Mouse (Mus musculus): ENCODE measurements around the gene Cd300lf. TPM values are rescaled to one million over a fixed set of nuclear protein-coding genes. Genes with fewer than 3 reads are reported as not detected.

Cd300lf gene
- 1.2 and 1.6 TPM in 2 replicates for polyA plus RNA-seq (2015; fragmentation: Nextera tagmentation; extraction: Ambion mirVana)

DNA sequence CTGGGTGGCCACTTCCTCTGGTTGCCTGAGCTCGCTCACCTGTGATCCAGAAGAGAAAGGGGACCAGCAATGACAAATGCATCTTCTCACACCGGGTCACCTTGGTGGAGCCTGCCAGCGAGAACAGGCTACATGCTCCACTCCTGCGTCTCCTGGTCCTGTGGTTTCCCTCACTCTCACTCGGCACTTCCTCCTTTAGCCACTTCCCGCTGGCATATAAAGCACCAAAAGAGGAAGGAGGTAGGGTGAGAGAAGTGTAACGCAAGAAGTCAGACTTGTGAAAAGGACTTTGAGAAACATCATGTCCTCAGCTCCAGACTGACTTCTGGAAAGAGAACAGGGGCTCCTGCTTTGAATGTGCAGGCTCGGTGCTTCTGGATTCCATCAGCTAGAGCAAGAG, at the start of gene Cd300lf:
Gene Cd300lf (minus strand): TSS at position 193 of the 400 bp plus-strand sequence.
- Histone ChIP-seq H3K27me3 (replicated peaks; ENCODE audit: control insufficient read depth, insufficient read depth, low read length) (no peaks in the 10 kb centered on the region), H3K4me3 (ENCODE audit: low read length) (no peak within 1 kb of the TSS), H3K4me1 (ENCODE audit: control insufficient read depth, insufficient read depth, low read length) (no peaks in the 10 kb centered on the region), H3K27ac (ENCODE audit: low read length) (no peak within 1 kb of the TSS), H3K9ac (ENCODE audit: low read depth, low read length) (no peak within 1 kb of the TSS), H3K4me2 (ENCODE audit: low read depth, low read length) (no peak within 1 kb of the TSS), H3K9me3 (ENCODE audit: control insufficient read depth, low read length) (no peaks in the 10 kb centered on the region), H3K36me3 (ENCODE audit: control insufficient read depth, insufficient read depth, low read length) (no peaks in the 10 kb centered on the region)
- ATAC-seq = no peak
- WGBS = 75% methylated on average over 8 of the region's 8 CpGs

DNA sequence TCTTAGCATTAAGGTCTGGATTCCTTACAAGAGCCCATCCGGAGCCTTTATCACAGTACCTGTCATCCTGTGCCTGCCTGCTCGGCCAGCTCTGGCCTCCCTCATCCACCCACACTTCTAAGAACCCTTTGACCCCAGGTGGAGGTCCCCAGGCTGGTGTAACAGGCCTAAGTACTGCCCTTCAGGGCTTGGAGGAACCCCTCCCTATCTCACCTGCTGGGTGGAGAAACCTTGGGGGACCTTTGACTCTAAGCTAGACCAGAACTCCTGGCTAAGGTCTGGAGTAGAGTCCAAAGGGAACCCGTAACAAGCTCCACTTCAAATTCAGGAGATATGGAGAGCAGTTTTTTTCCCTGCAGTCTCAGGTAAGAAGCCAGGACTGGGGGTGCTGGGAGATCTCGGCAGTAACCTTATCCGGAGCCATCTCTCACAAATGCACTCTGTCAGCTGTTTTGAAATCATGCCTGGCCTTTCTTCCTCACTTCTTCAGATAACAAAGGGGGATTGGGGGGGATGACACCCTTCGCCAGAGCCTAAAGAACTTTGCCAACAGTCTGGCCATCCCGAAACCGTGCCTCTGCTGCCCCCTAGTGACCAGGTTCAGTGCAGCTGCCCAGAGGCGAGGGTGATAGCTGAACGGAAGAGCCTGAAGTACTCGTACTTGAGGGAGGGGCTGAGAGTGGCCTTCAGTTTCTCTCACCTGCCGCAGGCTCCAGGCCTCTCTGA, 48.3 kb upstream of the Cd300lf start:
- Histone ChIP-seq H3K9ac (ENCODE audit: low read depth, low read length) (0 out of 2 replicates have a peak overlapping the region, but pooled peaks have one; percentile 1), H3K4me3 (ENCODE audit: low read length) (no peak overlapping the region), H3K4me1 (ENCODE audit: control insufficient read depth, insufficient read depth, low read length) (peaks cover 41% of the 10 kb centered on the region), H3K36me3 (ENCODE audit: control insufficient read depth, insufficient read depth, low read length) (no peaks in the 10 kb centered on the region; the same call in 1 of the 2 replicates), H3K27me3 (replicated peaks; ENCODE audit: control insufficient read depth, insufficient read depth, low read length) (no peaks in the 10 kb centered on the region), H3K27ac (ENCODE audit: low read length) (peak overlapping the region; percentile 68), H3K9me3 (ENCODE audit: control insufficient read depth, low read length) (no peaks in the 10 kb centered on the region), H3K4me2 (ENCODE audit: low read depth, low read length) (no peak overlapping the region)
- ATAC-seq = peak; percentile 28
- WGBS = 17% methylated on average over 12 of the region's 12 CpGs

DNA sequence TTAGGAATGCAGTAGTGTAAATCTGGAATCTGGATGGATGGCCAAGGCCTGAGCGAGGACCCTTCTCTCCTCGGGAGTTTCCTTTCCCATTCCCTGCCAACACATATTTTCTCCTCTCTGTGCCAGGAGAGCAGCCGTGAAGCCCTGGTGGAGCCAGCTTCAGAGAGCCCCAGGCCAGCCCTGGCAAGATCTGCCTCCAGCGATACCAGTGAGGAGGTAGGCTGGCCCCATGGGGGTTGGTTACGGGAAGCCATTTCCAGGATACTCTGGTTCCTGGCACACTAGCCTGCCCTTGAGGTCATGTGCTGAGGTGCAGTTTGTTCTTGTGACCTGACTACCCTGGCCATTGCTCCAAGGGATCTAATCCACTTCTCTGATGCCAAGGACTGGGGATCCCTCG, 46.1 kb upstream of the Cd300lf start:
- no peaks in the 10 kb centered on the region for H3K27me3 ChIP-seq (replicated peaks; ENCODE audit: control insufficient read depth, insufficient read depth, low read length)
- H3K4me1 ChIP-seq (ENCODE audit: control insufficient read depth, insufficient read depth, low read length) = peaks cover 59% of the 10 kb centered on the region
- no peaks in the 10 kb centered on the region for H3K9me3 ChIP-seq (ENCODE audit: control insufficient read depth, low read length)
- peak overlapping the region; percentile 31; the same call in 1 of the 2 replicates for H3K27ac ChIP-seq (ENCODE audit: low read length)
- H3K36me3 ChIP-seq (ENCODE audit: control insufficient read depth, insufficient read depth, low read length) = no peaks in the 10 kb centered on the region; the same call in 1 of the 2 replicates
- no peak for ATAC-seq
- no peak overlapping the region for H3K4me2 ChIP-seq (ENCODE audit: low read depth, low read length)
- H3K9ac ChIP-seq (ENCODE audit: low read depth, low read length) = no peak overlapping the region
- WGBS = 68% methylated on average over 6 of the region's 6 CpGs
- H3K4me3 ChIP-seq (ENCODE audit: low read length) = no peak overlapping the region

DNA sequence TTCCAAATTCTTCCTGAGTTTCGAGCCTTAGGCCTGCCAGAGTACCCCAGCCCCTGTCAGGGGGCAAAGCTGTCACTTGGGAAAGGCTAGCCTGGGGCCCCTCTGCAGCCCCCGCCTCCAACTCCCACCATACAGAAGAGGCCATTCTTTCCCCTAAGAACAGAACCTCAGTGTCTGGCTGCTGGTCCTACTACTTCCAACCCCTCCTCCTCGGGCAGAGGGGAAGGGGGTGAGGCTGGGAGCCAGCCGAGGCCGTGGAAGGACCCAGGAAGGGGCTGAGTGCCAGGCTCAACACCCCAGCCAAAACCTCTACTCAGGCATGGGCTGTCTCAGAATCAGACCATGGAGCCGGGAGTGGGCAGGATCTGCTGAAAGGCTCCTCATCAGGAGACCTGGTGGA, 45.4 kb upstream of the Cd300lf start:
- H3K9ac ChIP-seq (ENCODE audit: low read depth, low read length) = peak overlapping the region; percentile 6
- peak overlapping the region; percentile 23 for H3K27ac ChIP-seq (ENCODE audit: low read length)
- no peak overlapping the region for H3K4me2 ChIP-seq (ENCODE audit: low read depth, low read length)
- WGBS = 61% methylated on average over 6 of the region's 6 CpGs
- no peak overlapping the region for H3K4me3 ChIP-seq (ENCODE audit: low read length)
- no peaks in the 10 kb centered on the region for H3K9me3 ChIP-seq (ENCODE audit: control insufficient read depth, low read length)
- H3K27me3 ChIP-seq (replicated peaks; ENCODE audit: control insufficient read depth, insufficient read depth, low read length) = no peaks in the 10 kb centered on the region
- no peaks in the 10 kb centered on the region; the same call in 1 of the 2 replicates for H3K36me3 ChIP-seq (ENCODE audit: control insufficient read depth, insufficient read depth, low read length)
- H3K4me1 ChIP-seq (ENCODE audit: control insufficient read depth, insufficient read depth, low read length) = peaks cover 65% of the 10 kb centered on the region
- no peak for ATAC-seq

DNA sequence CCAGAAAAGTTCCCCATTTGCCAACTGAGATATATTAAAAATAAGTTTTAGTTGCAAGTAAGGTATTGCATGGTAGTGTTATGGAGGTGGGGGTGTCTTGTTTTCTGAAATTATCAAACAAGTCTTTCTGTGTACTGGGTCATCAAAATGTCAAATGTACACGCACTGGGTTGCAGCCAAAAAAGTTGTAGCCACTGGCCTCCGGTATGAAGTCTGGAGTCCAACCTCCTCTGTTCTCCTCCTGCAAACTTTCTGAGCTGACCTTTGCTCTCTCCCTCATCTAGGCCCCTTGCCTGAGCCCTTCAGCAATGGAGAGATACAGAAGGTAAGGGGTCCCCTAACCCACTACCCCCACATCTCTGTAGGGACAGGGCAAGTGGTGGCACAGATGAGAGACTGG, 45.0 kb upstream of the Cd300lf start:
- Histone ChIP-seq H3K27me3 (replicated peaks; ENCODE audit: control insufficient read depth, insufficient read depth, low read length) (no peaks in the 10 kb centered on the region), H3K9ac (ENCODE audit: low read depth, low read length) (peak overlapping the region; percentile 6; the same call in 1 of the 2 replicates), H3K4me1 (ENCODE audit: control insufficient read depth, insufficient read depth, low read length) (peaks cover 69% of the 10 kb centered on the region), H3K36me3 (ENCODE audit: control insufficient read depth, insufficient read depth, low read length) (no peaks in the 10 kb centered on the region; the same call in 1 of the 2 replicates), H3K4me2 (ENCODE audit: low read depth, low read length) (peak overlapping the region; percentile 45; the same call in 1 of the 2 replicates), H3K9me3 (ENCODE audit: control insufficient read depth, low read length) (no peaks in the 10 kb centered on the region), H3K27ac (ENCODE audit: low read length) (peak overlapping the region; percentile 91), H3K4me3 (ENCODE audit: low read length) (no peak overlapping the region)
- WGBS = 51% methylated on average over 2 of the region's 2 CpGs
- no peak for ATAC-seq

DNA sequence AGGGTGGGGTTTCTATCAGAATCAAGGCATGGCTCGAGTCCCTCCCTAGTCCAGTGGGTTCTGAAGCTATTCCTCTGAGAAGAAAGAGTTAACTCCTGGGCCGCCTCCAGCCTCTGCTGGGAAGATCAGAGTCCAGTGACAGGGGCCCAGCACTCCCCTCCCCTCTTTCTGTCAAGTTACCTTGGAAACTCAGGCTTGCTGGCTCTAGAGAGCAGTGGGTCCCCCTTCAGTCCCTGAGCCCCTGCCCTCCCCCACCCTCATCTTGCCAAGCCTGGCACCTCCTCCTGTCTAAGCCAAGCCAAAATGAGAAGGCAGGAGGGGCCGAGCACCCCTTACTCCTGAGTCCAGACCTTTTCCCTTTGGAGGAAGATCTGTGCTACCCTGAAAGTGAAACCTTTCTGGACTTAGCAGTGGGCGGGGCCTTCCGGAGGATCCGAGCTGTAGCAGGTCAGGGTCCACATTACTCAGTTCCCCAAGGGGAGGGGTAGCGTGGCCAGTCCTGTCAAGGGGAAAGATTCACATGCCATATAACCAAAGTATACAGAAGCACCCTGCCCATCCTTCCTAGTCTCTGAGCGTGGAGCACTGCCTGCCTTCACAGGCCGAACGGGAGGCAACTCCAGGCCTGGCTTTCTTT, 43.9 kb upstream of the Cd300lf start:
- Histone ChIP-seq H3K36me3 (ENCODE audit: control insufficient read depth, insufficient read depth, low read length) (no peaks in the 10 kb centered on the region; the same call in 1 of the 2 replicates), H3K27me3 (replicated peaks; ENCODE audit: control insufficient read depth, insufficient read depth, low read length) (no peaks in the 10 kb centered on the region), H3K4me3 (ENCODE audit: low read length) (peak overlapping the region; percentile 41), H3K4me2 (ENCODE audit: low read depth, low read length) (peak overlapping the region; percentile 45), H3K9ac (ENCODE audit: low read depth, low read length) (peak overlapping the region; percentile 44), H3K4me1 (ENCODE audit: control insufficient read depth, insufficient read depth, low read length) (peaks cover 79% of the 10 kb centered on the region), H3K27ac (ENCODE audit: low read length) (peak overlapping the region; percentile 91), H3K9me3 (ENCODE audit: control insufficient read depth, low read length) (no peaks in the 10 kb centered on the region)
- peak; percentile 84 for ATAC-seq
- 24% methylated on average over 10 of the region's 10 CpGs for WGBS

DNA sequence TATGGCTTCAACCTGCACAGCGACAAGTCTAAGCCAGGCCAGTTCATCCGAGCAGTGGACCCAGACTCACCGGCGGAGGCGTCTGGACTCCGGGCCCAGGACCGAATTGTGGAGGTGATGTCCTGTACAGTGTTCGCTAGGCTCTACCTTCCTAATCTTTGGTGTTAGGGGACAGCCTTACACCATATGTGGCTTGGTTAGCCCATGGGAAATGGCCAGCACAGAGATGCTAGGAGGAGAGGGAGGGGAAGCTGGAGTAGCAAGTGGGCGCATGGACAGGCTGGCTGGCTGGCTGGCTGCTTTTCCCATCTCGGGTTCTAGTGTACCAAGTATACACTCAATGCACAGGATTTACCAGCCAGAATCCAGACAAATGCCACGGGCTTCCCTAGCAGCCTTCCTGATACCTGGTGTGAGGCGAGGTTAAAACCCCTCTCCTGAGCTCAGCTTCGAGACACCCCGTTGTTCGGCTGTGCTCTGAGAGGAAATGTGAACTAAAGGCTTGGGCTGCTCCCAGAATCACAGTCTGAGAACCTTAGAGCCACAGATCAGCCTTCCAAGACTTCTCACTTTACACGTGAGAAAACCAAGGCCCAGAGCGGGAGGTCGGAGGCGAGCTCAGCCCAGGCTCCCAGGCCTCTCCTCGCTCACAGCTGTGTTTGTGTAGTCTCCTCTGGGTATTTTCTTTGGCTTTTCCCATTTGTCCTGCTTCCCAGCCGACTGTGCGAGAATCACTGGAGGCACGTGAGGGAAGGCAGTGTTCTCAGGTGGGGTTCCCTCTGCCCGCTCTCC, 42.8 kb upstream of the Cd300lf start:
- no peaks in the 10 kb centered on the region for H3K27me3 ChIP-seq (replicated peaks; ENCODE audit: control insufficient read depth, insufficient read depth, low read length)
- H3K4me3 ChIP-seq (ENCODE audit: low read length) = no peak overlapping the region; the same call in 1 of the 2 replicates
- H3K36me3 ChIP-seq (ENCODE audit: control insufficient read depth, insufficient read depth, low read length) = no peaks in the 10 kb centered on the region; the same call in 1 of the 2 replicates
- peak overlapping the region; percentile 44 for H3K9ac ChIP-seq (ENCODE audit: low read depth, low read length)
- H3K27ac ChIP-seq (ENCODE audit: low read length) = peak overlapping the region; percentile 91
- no peaks in the 10 kb centered on the region for H3K9me3 ChIP-seq (ENCODE audit: control insufficient read depth, low read length)
- WGBS = 63% methylated on average over 24 of the region's 24 CpGs
- peak overlapping the region; percentile 45 for H3K4me2 ChIP-seq (ENCODE audit: low read depth, low read length)
- H3K4me1 ChIP-seq (ENCODE audit: control insufficient read depth, insufficient read depth, low read length) = peaks cover 84% of the 10 kb centered on the region
- ATAC-seq = no peak

DNA sequence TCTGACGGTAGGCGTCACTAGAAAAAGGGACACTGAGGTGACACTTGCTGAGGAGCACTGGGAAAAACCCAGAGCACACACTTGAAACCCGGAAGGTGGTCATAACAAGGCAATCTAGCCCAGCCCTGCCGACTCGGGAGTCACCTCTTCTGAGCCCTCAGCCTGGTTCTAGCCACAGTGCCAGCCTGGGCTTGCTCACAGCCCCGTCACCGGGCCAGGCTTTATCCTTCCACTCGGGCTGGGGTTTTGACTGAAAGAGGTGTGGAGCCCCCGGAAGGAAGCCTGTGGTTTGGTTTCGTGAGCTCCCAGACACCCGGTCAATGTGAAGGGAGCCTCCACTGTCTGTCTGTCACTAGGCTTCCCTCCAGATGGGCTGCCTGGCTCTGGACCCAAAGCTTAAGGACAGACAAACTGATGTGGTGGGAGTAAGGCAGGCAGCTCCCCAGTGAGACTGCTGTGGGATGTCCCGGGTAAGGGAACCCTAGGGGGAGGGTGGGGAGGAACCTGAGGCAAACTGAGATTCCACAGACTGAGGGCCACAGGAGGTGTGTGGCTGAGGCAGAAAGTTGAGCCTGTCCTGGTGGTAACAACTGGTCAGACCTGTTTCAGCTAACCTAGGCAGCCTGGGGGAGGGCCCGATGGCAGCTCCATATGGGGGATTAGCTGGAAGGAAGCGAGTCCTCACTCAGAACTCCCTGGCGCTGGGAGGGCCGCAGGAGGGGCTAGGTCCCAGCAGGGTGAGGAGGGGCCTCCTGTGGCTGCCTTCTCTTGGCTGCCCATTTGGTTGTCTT, 40.0 kb upstream of the Cd300lf start:
- ATAC-seq = peak; percentile 22; the same call in 1 of the 2 replicates
- Histone ChIP-seq H3K4me2 (ENCODE audit: low read depth, low read length) (peak overlapping the region; percentile 44), H3K9ac (ENCODE audit: low read depth, low read length) (peak overlapping the region; percentile 30; the same call in 1 of the 2 replicates), H3K4me1 (ENCODE audit: control insufficient read depth, insufficient read depth, low read length) (peaks cover 78% of the 10 kb centered on the region), H3K27me3 (replicated peaks; ENCODE audit: control insufficient read depth, insufficient read depth, low read length) (no peaks in the 10 kb centered on the region), H3K9me3 (ENCODE audit: control insufficient read depth, low read length) (no peaks in the 10 kb centered on the region), H3K27ac (ENCODE audit: low read length) (peak overlapping the region; percentile 64), H3K36me3 (ENCODE audit: control insufficient read depth, insufficient read depth, low read length) (no peaks in the 10 kb centered on the region), H3K4me3 (ENCODE audit: low read length) (no peak overlapping the region)
- WGBS = 22% methylated on average over 16 of the region's 16 CpGs
